Mouse (Mus musculus) myocyte (in vitro differentiated cells): ENCODE measurements around the gene Cdipt. TPM values are rescaled to one million over a fixed set of nuclear protein-coding genes. Genes with fewer than 3 reads are reported as not detected.

Source experiments
- H3K27me3 ChIP-seq: one replicate; pipeline ENCODE4 v1.6.1; 2011; ENCODE audit not compliant: control insufficient read depth, insufficient read depth, insufficient read length
- H3K36me3 ChIP-seq: one replicate; pipeline ENCODE4 v1.6.1; 2011; ENCODE audit not compliant: control insufficient read depth, insufficient read depth
- H3K4me2 ChIP-seq: one replicate; pipeline ENCODE4 v1.6.1; 2011; ENCODE audit warnings: low read depth, control low read depth
- H3K4me3 ChIP-seq: one replicate; pipeline ENCODE4 v1.5.1; 2011; ENCODE audit warnings: mild to moderate bottlenecking, control low read depth, moderate library complexity
- H3K79me2 ChIP-seq: one replicate; pipeline ENCODE4 v1.6.1; 2011; ENCODE audit not compliant: control insufficient read depth, insufficient read depth
- H3ac ChIP-seq: one replicate; pipeline ENCODE4 v1.6.1; 2011; ENCODE audit not compliant: control insufficient read depth, insufficient read length
- CEBPB ChIP-seq: IDR thresholded peaks from 2 replicates; pipeline ENCODE4 v1.6.1; 2011; ENCODE audit warnings: mild to moderate bottlenecking, moderate library complexity; ENCODE audit not compliant: poor library complexity, insufficient read depth, severe bottlenecking
- E2F4 ChIP-seq: IDR thresholded peaks from one replicate; pipeline ENCODE4 v1.6.1; 2011; ENCODE audit warnings: mild to moderate bottlenecking, control low read depth, moderate library complexity; ENCODE audit not compliant: insufficient read depth
- MAX ChIP-seq: IDR thresholded peaks from one replicate; pipeline ENCODE4 v1.6.1; 2011; ENCODE audit warnings: low read depth, mild to moderate bottlenecking, control low read depth
- MYOD1 ChIP-seq, 3 experiments: IDR thresholded peaks; one replicate each; pipeline ENCODE4 v1.6.1; 2011; ENCODE audit warnings: control low read depth in 2 of 3, low read depth in 2 of 3, mild to moderate bottlenecking in 2 of 3, moderate library complexity in 1 of 3; ENCODE audit not compliant: insufficient read length in 2 of 3, control insufficient read depth in 1 of 3
- MYOG ChIP-seq, 3 experiments: IDR thresholded peaks; one replicate each; pipeline ENCODE4 v1.6.1; 2011; ENCODE audit warnings: control low read depth in 2 of 3, low read depth in 2 of 3, mild to moderate bottlenecking in 2 of 3; ENCODE audit not compliant: insufficient read length in 2 of 3, control insufficient read depth in 1 of 3, insufficient read depth in 1 of 3
- POLR2A ChIP-seq: IDR thresholded peaks from one replicate; pipeline ENCODE4 v1.6.1; 2011; ENCODE audit warnings: low read depth, mild to moderate bottlenecking, control low read depth, moderate library complexity; ENCODE audit not compliant: insufficient read length
- POLR2AphosphoS2 ChIP-seq: IDR thresholded peaks from one replicate; pipeline ENCODE4 v1.6.1; 2011; ENCODE audit warnings: low read depth, control low read depth; ENCODE audit not compliant: insufficient read length
- REST ChIP-seq: IDR thresholded peaks from one replicate; pipeline ENCODE4 v1.6.1; 2011; ENCODE audit warnings: mild to moderate bottlenecking, control low read depth, moderate library complexity; ENCODE audit not compliant: insufficient read depth, insufficient read length
- SRF ChIP-seq: IDR thresholded peaks from one replicate; pipeline ENCODE4 v1.6.1; 2011; ENCODE audit warnings: low read depth; ENCODE audit not compliant: control insufficient read depth, insufficient read length
- TCF12 ChIP-seq: IDR thresholded peaks from one replicate; pipeline ENCODE4 v1.6.1; 2011; ENCODE audit warnings: mild to moderate bottlenecking, control low read depth; ENCODE audit not compliant: poor library complexity, insufficient read depth, severe bottlenecking
- TCF3 ChIP-seq: IDR thresholded peaks from one replicate; pipeline ENCODE4 v1.6.1; 2011; ENCODE audit warnings: low read depth, control low read depth; ENCODE audit not compliant: insufficient read length
- USF1 ChIP-seq: IDR thresholded peaks from one replicate; pipeline ENCODE4 v1.6.1; 2011; ENCODE audit warnings: low read depth, mild to moderate bottlenecking, control low read depth, moderate library complexity
- polyA plus RNA-seq: library from polyadenylated mRNA; unstranded; fragments of >200 nt; fragmentation: generic; extraction: Trizol; gene quantifications from one replicate; pipeline ENCODE4 v1.2.1, GENCODE M21; 2012; ENCODE audit warnings: missing spikeins

Cdipt gene
- polyA plus RNA-seq, 1 experiment = 173 TPM

DNA sequence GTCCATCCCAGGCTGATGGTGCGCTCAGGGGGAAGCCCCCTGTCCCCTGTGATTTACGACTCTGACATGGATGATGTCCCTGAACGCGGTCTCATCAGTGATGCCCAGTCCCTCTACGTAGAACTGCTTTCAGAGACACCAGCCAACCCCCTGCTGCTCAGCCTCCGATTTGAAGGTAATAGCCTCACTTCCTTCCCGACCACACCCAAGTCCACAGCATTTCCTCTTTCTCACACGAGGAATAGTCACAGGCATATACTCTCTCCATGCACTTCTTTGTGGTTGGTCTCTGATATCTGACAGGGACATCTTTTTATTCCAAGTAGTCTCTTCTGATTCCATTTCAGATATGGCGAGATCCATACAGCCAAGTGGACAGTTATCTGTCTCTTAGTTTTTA, 15.9 kb upstream of the Cdipt start:
- H3ac ChIP-seq = no peak overlapping the region
- peaks cover 59% of the 10 kb centered on the region for H3K27me3 ChIP-seq
- TF ChIP-seq POLR2AphosphoS2 (no peak), TCF12 (no peak), TCF3 (no peak), MYOD1 (IDR thresholded peaks at IDR 0.05; ENCODE audit: control insufficient read depth in 1 of 3, insufficient read length in 2 of 3, low read depth in 2 of 3) (peak in 1 of 3 experiments; percentile 40)
- no peak overlapping the region for H3K4me3 ChIP-seq
- H3K4me2 ChIP-seq = no peak overlapping the region
- H3K79me2 ChIP-seq = no peaks in the 10 kb centered on the region
- H3K36me3 ChIP-seq = no peaks in the 10 kb centered on the region

DNA sequence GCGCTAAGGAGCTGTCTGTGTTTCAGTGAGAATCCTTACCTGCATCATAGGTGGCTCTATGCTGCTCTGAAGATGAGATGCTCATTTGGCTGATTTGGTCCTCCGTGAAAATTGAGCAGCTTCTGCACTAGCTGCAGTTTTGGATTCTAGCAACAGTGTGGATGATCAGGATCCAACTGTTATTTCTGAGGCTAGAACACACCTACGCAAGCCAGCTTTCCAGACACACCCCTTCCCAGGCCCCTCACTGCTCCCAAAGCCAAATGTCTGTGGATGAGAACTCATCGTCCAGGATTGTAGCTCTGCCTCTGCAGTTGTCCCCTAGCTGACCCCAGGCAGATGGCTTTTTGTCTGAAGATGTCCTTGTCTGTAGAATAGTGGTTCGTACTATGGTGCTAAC, 14.6 kb upstream of the Cdipt start:
- peaks cover 68% of the 10 kb centered on the region for H3K27me3 ChIP-seq
- no peak overlapping the region for H3K4me2 ChIP-seq
- no peak overlapping the region for H3K4me3 ChIP-seq
- no peaks in the 10 kb centered on the region for H3K79me2 ChIP-seq
- no peak overlapping the region for H3ac ChIP-seq
- TF ChIP-seq MYOG (IDR thresholded peaks at IDR 0.05; ENCODE audit: control insufficient read depth in 1 of 3, insufficient read depth in 1 of 3, insufficient read length in 2 of 3, low read depth in 2 of 3) = no peak
- no peak for TF ChIP-seq POLR2A
- TF ChIP-seq POLR2AphosphoS2 = no peak
- no peak for TF ChIP-seq TCF12
- no peak for TF ChIP-seq MYOD1 (IDR thresholded peaks at IDR 0.05; ENCODE audit: control insufficient read depth in 1 of 3, insufficient read length in 2 of 3, low read depth in 2 of 3)
- no peak for TF ChIP-seq REST
- no peak for TF ChIP-seq MAX
- TF ChIP-seq USF1 = no peak
- no peak for TF ChIP-seq E2F4
- TF ChIP-seq SRF = no peak
- no peak for TF ChIP-seq TCF3
- no peak for TF ChIP-seq CEBPB
- no peaks in the 10 kb centered on the region for H3K36me3 ChIP-seq

DNA sequence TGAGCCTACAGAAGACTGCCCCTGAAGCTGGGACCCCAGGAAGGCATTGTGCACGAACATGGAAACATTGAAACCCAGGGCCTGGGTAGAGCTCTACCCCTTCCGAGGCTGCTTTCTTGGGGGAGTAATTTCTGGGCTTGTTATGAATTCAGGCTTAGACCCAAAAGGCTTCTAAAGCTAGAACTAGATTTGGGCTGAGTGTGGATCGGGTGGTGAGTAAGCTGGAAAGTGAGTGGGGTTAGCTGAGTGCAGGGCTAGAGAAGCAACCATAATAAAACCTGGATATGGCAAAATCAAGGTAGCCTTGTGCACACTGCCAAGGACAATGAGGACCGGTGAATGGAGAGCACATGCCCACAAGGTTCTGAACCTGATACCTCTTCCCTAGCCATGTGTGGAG, 13.7 kb upstream of the Cdipt start:
- Histone ChIP-seq H3K36me3 (no peaks in the 10 kb centered on the region), H3K27me3 (peaks cover 75% of the 10 kb centered on the region), H3ac (no peak overlapping the region), H3K79me2 (no peaks in the 10 kb centered on the region), H3K4me3 (no peak overlapping the region), H3K4me2 (no peak overlapping the region)
- TF ChIP-seq USF1 = no peak
- TF ChIP-seq MAX = no peak
- no peak for TF ChIP-seq TCF12
- TF ChIP-seq MYOG (IDR thresholded peaks at IDR 0.05; ENCODE audit: control insufficient read depth in 1 of 3, insufficient read depth in 1 of 3, insufficient read length in 2 of 3, low read depth in 2 of 3) = no peak
- no peak for TF ChIP-seq REST
- TF ChIP-seq MYOD1 (IDR thresholded peaks at IDR 0.05; ENCODE audit: control insufficient read depth in 1 of 3, insufficient read length in 2 of 3, low read depth in 2 of 3) = no peak
- TF ChIP-seq POLR2AphosphoS2 = no peak
- TF ChIP-seq TCF3 = no peak
- TF ChIP-seq POLR2A = no peak

DNA sequence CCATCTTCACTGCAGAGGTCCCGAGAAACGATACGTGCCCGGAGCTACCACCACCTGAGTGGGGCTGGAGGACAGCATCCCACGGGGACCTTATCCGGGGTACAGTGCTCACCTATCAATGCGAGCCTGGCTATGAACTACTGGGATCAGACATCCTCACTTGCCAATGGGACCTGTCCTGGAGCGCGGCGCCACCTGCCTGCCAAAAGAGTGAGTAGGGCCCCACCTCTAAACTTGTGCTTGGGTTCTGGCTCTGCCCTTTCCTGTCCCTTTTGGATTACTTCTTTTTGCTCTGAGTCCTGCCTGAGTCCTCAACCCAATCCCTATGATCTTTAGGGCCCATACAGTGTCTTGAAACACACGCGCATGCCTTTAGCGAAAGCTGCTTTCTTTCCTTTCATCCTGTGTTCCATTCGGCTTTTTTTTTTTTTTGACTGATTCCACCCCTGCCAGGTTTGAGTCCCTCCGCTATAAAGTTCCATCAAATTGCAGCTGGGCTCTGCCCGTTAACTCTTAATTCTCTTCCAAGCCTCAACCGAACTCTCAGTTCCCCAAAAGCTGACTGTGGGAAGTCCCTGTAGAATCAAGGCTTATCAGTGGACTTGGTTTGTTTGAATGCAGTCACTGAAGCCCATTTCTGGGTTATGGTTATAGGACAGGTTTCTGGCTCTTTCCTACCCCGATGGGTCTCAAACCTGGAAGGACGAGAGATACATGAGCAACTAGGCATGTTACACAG, 12.0 kb upstream of the Cdipt start:
- Histone ChIP-seq H3K79me2 (no peaks in the 10 kb centered on the region), H3K4me3 (no peak overlapping the region), H3ac (no peak overlapping the region), H3K4me2 (no peak overlapping the region), H3K27me3 (peaks cover 71% of the 10 kb centered on the region), H3K36me3 (no peaks in the 10 kb centered on the region)
- TF ChIP-seq POLR2AphosphoS2 (no peak), SRF (no peak), REST (no peak), E2F4 (no peak), TCF12 (no peak)

DNA sequence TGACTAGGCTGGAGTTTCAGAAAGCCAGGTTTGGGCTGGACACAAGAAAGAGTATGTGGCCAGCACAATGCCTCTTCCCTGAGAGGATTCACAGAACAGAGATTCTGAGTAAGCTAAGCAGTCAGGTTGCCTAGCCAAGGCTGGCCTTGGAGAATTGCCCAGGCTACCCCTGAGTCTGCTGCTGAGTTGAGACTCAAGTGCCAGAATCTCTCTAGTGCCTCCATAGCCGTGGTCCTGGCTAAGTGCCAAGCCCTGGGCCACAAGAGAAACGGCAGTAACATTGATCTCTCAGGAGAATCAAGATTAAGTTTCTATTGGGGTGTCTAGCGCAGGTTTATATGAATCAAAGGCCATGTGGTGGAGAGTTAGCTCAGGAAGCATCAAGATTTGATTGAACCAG, 10.1 kb upstream of the Cdipt start:
- no peak for TF ChIP-seq SRF
- TF ChIP-seq TCF3 = no peak
- no peak for TF ChIP-seq POLR2A
- TF ChIP-seq MYOG (IDR thresholded peaks at IDR 0.05; ENCODE audit: control insufficient read depth in 1 of 3, insufficient read depth in 1 of 3, insufficient read length in 2 of 3, low read depth in 2 of 3) = no peak
- no peak for TF ChIP-seq E2F4
- TF ChIP-seq REST = no peak
- TF ChIP-seq MAX = no peak
- TF ChIP-seq CEBPB = no peak
- TF ChIP-seq POLR2AphosphoS2 = no peak
- no peak for TF ChIP-seq MYOD1 (IDR thresholded peaks at IDR 0.05; ENCODE audit: control insufficient read depth in 1 of 3, insufficient read length in 2 of 3, low read depth in 2 of 3)
- no peak for TF ChIP-seq USF1
- no peak for TF ChIP-seq TCF12
- H3K27me3 ChIP-seq = peaks cover 63% of the 10 kb centered on the region
- H3K36me3 ChIP-seq = no peaks in the 10 kb centered on the region
- no peaks in the 10 kb centered on the region for H3K79me2 ChIP-seq
- H3K4me2 ChIP-seq = no peak overlapping the region
- H3ac ChIP-seq = no peak overlapping the region
- no peak overlapping the region for H3K4me3 ChIP-seq
